Mouse (Mus musculus): Measurements from ENCODE around the gene Kdm2b.

Kdm2b gene

GRCm38 (mm10) chr5:123011705-123012104 lies 22.1 kb upstream of the Kdm2b start:
- DNase-seq (ENCODE audit: low spot score): no peak

- no peak for DNase-seq (ENCODE audit: low spot score)
Measured at GRCm38 (mm10) chr5:123010806-123011205, 21.2 kb upstream of the Kdm2b start.

GRCm38 (mm10) chr5:123009873-123010272 lies 20.2 kb upstream of the Kdm2b start:
- no peak for DNase-seq (ENCODE audit: low spot score)

GRCm38 (mm10) chr5:123008877-123009493 lies 19.4 kb upstream of the Kdm2b start:
- DNase-seq (ENCODE audit: low spot score): no peak

GRCm38 (mm10) chr5:123005716-123006592 lies 16.3 kb upstream of the Kdm2b start:
- DNase-seq (ENCODE audit: low spot score): no peak

GRCm38 (mm10) chr5:123000901-123001300 lies 11.3 kb upstream of the Kdm2b start:
- DNase-seq (ENCODE audit: low spot score): no peak

- DNase-seq (ENCODE audit: low spot score): no peak
Measured at GRCm38 (mm10) chr5:122997205-122998204, 7.9 kb upstream of the Kdm2b start.

GRCm38 (mm10) chr5:122994910-122995309 lies 5.3 kb upstream of the Kdm2b start:
- DNase-seq (ENCODE audit: low spot score): no peak

GRCm38 (mm10) chr5:122994303-122994846 lies 4.8 kb upstream of the Kdm2b start:
- DNase-seq (ENCODE audit: low spot score): no peak

- no peak for DNase-seq (ENCODE audit: low spot score)
Measured at GRCm38 (mm10) chr5:122993811-122994210, 4.2 kb upstream of the Kdm2b start.

- no peak for DNase-seq (ENCODE audit: low spot score)
Measured at GRCm38 (mm10) chr5:122991350-122992004, 1.9 kb upstream of the Kdm2b start.

- no peak for DNase-seq (ENCODE audit: low spot score)
Measured at GRCm38 (mm10) chr5:122990411-122991160, 963 bp upstream of the Kdm2b start.

GRCm38 (mm10) chr5:122989001-122989525 lies 560 bp downstream of the Kdm2b start:
- no peak for DNase-seq (ENCODE audit: low spot score)

- DNase-seq (ENCODE audit: low spot score): no peak
Measured at GRCm38 (mm10) chr5:122988021-122988751, 1.4 kb downstream of the Kdm2b start.

GRCm38 (mm10) chr5:122987211-122988020 lies 2.2 kb downstream of the Kdm2b start:
- DNase-seq (ENCODE audit: low spot score): no peak

GRCm38 (mm10) chr5:122986091-122986493 lies 3.5 kb downstream of the Kdm2b start:
- no peak for DNase-seq (ENCODE audit: low spot score)

GRCm38 (mm10) chr5:122985276-122985675 lies 4.3 kb downstream of the Kdm2b start:
- DNase-seq (ENCODE audit: low spot score): no peak

- DNase-seq (ENCODE audit: low spot score): no peak
Measured at GRCm38 (mm10) chr5:122984483-122984882, 5.1 kb downstream of the Kdm2b start.

- no peak for DNase-seq (ENCODE audit: low spot score)
Measured at GRCm38 (mm10) chr5:122978970-122979369, 10.7 kb downstream of the Kdm2b start.
